Mouse (Mus musculus) heart, embryonic 10.5 days (tissue): Measurements from ENCODE around the gene Tedc1. TPM values are rescaled to one million over a fixed set of nuclear protein-coding genes. Genes with fewer than 3 reads are reported as not detected.
"Not testable (repeated sequence)": the region's sequence is repeated elsewhere in the genome, so short reads cannot be mapped to it uniquely, and the experiment has no call there.

Experiments used
- DNase-seq: peaks from one replicate; pipeline ENCODE4 v3.0.0-alpha.2; 2017; ENCODE audit warnings: low spot score
- H3K27ac ChIP-seq: fragments of 300-500 bp; sonication (generic); 2 replicates; pipeline ENCODE4 v1.5.1; 2016; ENCODE audit warnings: mild to moderate bottlenecking
- H3K27me3 ChIP-seq: fragments of 300-500 bp; sonication (generic); 2 replicates; pipeline ENCODE4 v1.6.1; 2016; ENCODE audit warnings: mild to moderate bottlenecking; ENCODE audit not compliant: poor library complexity, insufficient read depth, severe bottlenecking
- H3K36me3 ChIP-seq: fragments of 300-500 bp; sonication (generic); 2 replicates; pipeline ENCODE4 v1.6.1; 2016; ENCODE audit warnings: mild to moderate bottlenecking, moderate library complexity
- H3K4me1 ChIP-seq: fragments of 300-500 bp; sonication (generic); 2 replicates; pipeline ENCODE4 v1.6.1; 2016; ENCODE audit warnings: mild to moderate bottlenecking
- H3K4me3 ChIP-seq: fragments of 300-500 bp; sonication (generic); 2 replicates; pipeline ENCODE4 v1.5.1; 2016; ENCODE audit warnings: mild to moderate bottlenecking, moderate library complexity
- H3K9me3 ChIP-seq: fragments of 300-500 bp; sonication (generic); 2 replicates; pipeline ENCODE4 v1.6.1; 2016; ENCODE audit warnings: mild to moderate bottlenecking, moderate library complexity
- WGBS: fragments of 180-500 bp; shearing (Covaris S2); methylation state at CpG from one replicate; pipeline ENCODE4 v1.1.7; 2016; 5-methylcytosine and 5-hydroxymethylcytosine counted together
- polyA plus RNA-seq: library from polyadenylated mRNA; unstranded; fragments of >200 nt; fragmentation: Nextera tagmentation; extraction: Ambion mirVana; gene quantifications from 2 replicates; pipeline ENCODE4 v1.2.1, GENCODE M21; 2016

Gene Tedc1
- polyA plus RNA-seq, 1 experiment from 2014 or later: 32.7 TPM

GRCm38 (mm10) chr12:113176960-113177725 is 20.9 kb downstream of the Tedc1 start:
- DNase-seq: no peak
- Histone ChIP-seq H3K27ac (no peak overlapping the region), H3K36me3 (no peaks in the 10 kb centered on the region), H3K4me3 (no peak overlapping the region), H3K4me1 (no peaks in the 10 kb centered on the region), H3K9me3 (no peaks in the 10 kb centered on the region), H3K27me3 (no peaks in the 10 kb centered on the region)
- 82% methylated on average over 18 of the region's 18 CpGs for WGBS

DNA sequence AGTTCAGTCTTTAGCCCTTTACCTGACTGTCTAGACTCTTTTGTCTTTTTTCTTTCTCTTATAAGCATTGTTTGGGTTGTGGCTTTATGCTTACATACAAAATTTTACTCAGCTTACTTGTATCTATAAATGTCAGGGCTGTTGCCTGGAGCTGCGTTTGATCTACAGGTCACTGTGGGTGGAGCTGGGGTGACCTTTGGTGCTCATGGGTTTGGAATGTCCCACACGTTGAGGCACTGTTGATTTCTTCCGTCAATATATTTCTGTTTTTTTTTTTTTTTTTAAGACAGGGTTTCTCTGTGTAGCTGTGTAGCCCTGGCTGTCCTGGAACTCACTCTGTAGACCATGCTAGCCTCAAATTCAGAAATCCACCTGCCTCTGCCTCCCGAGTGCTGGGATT is 24.8 kb downstream of the Tedc1 start:
- Histone ChIP-seq H3K9me3 (no peaks in the 10 kb centered on the region), H3K4me3 (no peak overlapping the region), H3K27me3 (peaks cover 24% of the 10 kb centered on the region), H3K36me3 (no peaks in the 10 kb centered on the region), H3K27ac (no peak overlapping the region), H3K4me1 (peaks cover 9% of the 10 kb centered on the region)
- 55% methylated on average over 4 of the region's 4 CpGs for WGBS
- DNase-seq: no peak

GRCm38 (mm10) chr12:113184945-113185344 is 28.7 kb downstream of the Tedc1 start:
- no peaks in the 10 kb centered on the region for H3K9me3 ChIP-seq
- H3K4me1 ChIP-seq: peaks cover 30% of the 10 kb centered on the region
- no peaks in the 10 kb centered on the region for H3K36me3 ChIP-seq
- no peak for DNase-seq
- peaks cover 60% of the 10 kb centered on the region for H3K27me3 ChIP-seq
- 61% methylated on average over 5 of the region's 5 CpGs for WGBS
- no peak overlapping the region for H3K27ac ChIP-seq
- no peak overlapping the region for H3K4me3 ChIP-seq

- Histone ChIP-seq H3K4me1 (peaks cover 30% of the 10 kb centered on the region), H3K27me3 (peaks cover 67% of the 10 kb centered on the region), H3K4me3 (peak within 1 kb of the TSS; percentile 73), H3K9me3 (no peaks in the 10 kb centered on the region), H3K27ac (peak within 1 kb of the TSS; percentile 62), H3K36me3 (no peaks in the 10 kb centered on the region)
- DNase-seq: no peak
- WGBS: 2% methylated on average over 63 of the region's 63 CpGs
These were observed 29.4 kb downstream of the Tedc1 start, which contains the start of gene Tmem121 for GRCm38 (mm10) chr12:113185442-113186291. Gene Tmem121 (plus strand): TSS chr12:113185930.

GRCm38 (mm10) chr12:113186326-113187010 is 30.2 kb downstream of the Tedc1 start:
- Histone ChIP-seq H3K9me3 (no peaks in the 10 kb centered on the region), H3K4me3 (peak overlapping the region; percentile 73), H3K27me3 (peaks cover 67% of the 10 kb centered on the region), H3K36me3 (no peaks in the 10 kb centered on the region), H3K4me1 (peaks cover 30% of the 10 kb centered on the region), H3K27ac (no peak overlapping the region)
- DNase-seq: no peak
- whole genome bisulfite sequencing: 44% methylated on average over 12 of the region's 12 CpGs

DNA sequence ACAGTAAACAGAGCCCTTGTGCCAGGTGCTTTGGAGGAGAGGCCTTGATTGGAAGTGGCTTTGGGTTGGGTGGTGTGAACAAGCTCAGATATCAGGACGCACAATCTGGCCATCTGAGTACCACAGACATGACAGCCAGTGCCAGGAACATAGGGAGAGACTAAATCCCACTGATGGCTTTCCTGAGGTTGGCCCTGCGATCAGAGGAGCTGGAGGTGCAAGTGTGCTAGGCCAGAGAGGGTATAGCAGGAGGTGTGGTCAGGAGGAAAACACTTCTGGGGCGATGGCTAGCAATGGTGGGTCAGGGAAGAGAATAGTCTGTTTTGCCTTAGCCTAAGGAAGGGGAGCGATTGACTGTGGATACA is 30.8 kb downstream of the Tedc1 start:
- DNase-seq: no peak
- Histone ChIP-seq H3K4me1 (peaks cover 30% of the 10 kb centered on the region), H3K27me3 (peaks cover 67% of the 10 kb centered on the region), H3K36me3 (no peaks in the 10 kb centered on the region), H3K4me3 (peak overlapping the region; percentile 59), H3K27ac (no peak overlapping the region), H3K9me3 (no peaks in the 10 kb centered on the region)
- 46% methylated on average over 4 of the region's 4 CpGs for WGBS

DNA sequence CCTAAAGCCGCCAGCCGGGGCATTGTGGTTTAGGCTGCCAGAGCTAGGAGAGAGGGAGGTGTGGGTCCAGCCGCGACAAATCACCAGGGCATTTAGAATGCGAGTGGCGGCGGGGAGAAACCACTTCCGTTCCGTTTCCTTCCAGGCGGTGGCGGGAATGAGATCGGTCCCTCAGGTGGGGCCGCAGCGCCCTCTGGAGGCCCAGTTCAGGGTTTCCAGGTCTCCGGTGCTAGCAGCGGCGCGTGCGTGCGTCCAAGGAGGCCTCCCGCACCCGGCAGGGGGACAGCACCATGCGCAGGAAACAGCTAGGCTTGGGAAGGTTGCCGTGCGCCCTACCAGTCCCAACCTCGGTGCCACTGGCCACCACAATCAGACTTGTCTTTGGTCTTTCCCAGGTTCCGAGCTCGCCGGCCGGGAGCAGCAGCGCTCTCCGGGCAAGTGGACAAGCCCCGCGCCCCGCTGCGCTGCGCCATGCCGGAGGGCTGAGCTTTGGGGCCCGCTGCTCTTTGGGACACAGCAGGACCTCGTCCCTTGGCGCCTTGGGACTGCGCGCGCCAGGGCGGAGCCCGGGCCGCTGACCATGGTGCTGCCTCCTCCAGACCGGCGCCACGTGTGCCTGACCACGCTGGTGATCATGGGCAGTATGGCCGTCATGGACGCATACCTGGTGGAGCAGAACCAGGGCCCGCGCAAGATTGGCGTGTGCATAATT is 31.5 kb downstream of the Tedc1 start:
- WGBS: 1% methylated on average over 55 of the region's 56 CpGs
- H3K27me3 ChIP-seq: peaks cover 67% of the 10 kb centered on the region
- H3K4me1 ChIP-seq: peaks cover 30% of the 10 kb centered on the region
- no peaks in the 10 kb centered on the region for H3K9me3 ChIP-seq
- H3K4me3 ChIP-seq: peak overlapping the region; percentile 59
- H3K27ac ChIP-seq: no peak overlapping the region
- DNase-seq: peak; percentile 88
- H3K36me3 ChIP-seq: no peaks in the 10 kb centered on the region

DNA sequence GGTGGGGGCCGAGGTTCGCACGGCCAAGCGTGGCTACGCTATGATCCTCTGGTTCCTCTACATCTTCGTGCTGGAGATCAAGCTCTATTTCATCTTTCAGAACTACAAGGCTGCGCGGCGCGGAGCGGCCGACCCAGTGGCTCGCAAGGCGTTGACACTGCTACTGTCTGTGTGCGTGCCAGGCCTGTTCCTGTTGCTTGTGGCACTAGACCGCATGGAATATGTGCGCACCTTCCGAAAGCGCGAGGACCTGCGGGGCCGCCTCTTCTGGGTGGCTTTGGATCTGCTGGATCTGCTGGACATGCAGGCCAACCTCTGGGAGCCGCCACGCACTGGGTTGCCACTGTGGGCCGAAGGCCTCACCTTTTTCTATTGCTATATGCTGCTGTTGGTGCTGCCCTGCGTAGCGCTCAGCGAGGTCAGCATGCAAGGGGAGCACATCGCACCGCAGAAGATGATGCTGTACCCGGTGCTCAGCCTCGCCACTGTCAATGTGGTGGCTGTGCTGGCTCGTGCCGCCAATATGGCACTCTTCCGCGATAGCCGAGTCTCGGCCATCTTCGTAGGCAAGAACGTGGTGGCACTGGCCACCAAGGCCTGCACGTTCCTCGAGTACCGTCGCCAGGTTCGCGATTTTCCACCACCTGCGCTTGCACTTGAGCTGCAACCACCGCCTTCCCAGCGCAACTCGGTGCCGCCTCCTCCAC is 32.3 kb downstream of the Tedc1 start:
- Histone ChIP-seq H3K9me3 (no peaks in the 10 kb centered on the region), H3K27ac (no peak overlapping the region), H3K36me3 (no peaks in the 10 kb centered on the region), H3K4me1 (peaks cover 30% of the 10 kb centered on the region), H3K27me3 (peaks cover 67% of the 10 kb centered on the region), H3K4me3 (peak overlapping the region; percentile 59)
- no peak for DNase-seq
- 78% methylated on average over 51 of the region's 51 CpGs for WGBS

DNA sequence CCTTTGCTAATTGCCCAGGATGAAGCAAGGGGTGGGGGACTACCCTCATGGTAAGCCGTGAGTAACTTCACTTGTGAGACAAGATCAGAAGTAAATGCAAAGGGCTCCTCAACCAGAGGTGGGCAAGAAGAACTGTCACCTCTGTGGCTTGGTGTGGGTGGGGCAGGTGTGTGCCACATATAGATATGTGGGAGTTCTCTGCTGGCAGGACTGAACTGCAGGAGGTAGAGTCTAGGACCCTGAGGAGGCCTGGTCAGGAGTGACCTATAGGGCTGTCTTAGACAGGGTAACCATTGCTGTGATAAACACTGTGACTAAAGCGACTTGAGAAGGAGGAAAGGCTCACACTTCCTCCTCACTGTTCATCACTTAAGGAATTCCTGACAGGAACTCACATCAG is 37.2 kb downstream of the Tedc1 start:
- Histone ChIP-seq H3K36me3 (no peaks in the 10 kb centered on the region), H3K27ac (no peak overlapping the region), H3K4me3 (no peak overlapping the region), H3K4me1 (no peaks in the 10 kb centered on the region), H3K27me3 (peaks cover 18% of the 10 kb centered on the region), H3K9me3 (0 out of 2 replicates have a peak, but pooled peaks cover 4% of the 10 kb centered on the region)
- DNase-seq: no peak
- 56% methylated on average over 2 of the region's 2 CpGs for WGBS

DNA sequence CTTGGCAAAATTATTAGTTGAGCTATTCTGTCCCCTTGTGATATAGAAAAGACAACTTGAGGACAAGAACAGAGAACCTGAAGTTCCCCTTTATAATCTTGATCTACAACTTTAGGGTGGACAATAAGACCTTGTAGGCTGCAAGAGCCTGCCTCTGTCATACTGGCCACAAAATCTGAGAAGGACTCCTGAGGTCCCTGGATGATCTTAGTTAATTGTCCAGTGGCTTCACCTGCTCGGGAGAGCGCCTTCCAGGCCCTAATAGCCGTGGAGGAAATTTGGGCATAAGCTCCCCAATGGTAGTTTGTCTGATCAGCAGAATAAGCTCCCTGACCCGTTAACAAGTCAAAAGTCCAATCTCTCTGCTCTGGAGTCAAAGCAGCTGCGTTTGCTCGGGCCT is 42.9 kb downstream of the Tedc1 start:
- H3K36me3 ChIP-seq, DNase-seq, H3K4me3 ChIP-seq, H3K27me3 ChIP-seq, H3K27ac ChIP-seq, H3K4me1 ChIP-seq, H3K9me3 ChIP-seq: not testable (repeated sequence)
- 92% methylated on average over 3 of the region's 6 CpGs for WGBS

GRCm38 (mm10) chr12:113201301-113201700 is 45.1 kb downstream of the Tedc1 start:
- 81% methylated on average over 4 of the region's 4 CpGs for WGBS
- Histone ChIP-seq H3K9me3 (peaks cover 5% of the 10 kb centered on the region; the same call in 1 of the 2 replicates), H3K36me3 (no peaks in the 10 kb centered on the region), H3K4me1 (no peaks in the 10 kb centered on the region), H3K27ac (no peak overlapping the region), H3K4me3 (no peak overlapping the region), H3K27me3 (no peaks in the 10 kb centered on the region)
- DNase-seq: no peak

- no peak for DNase-seq
- H3K27me3 ChIP-seq: no peaks in the 10 kb centered on the region
- no peaks in the 10 kb centered on the region for H3K36me3 ChIP-seq
- H3K4me1 ChIP-seq: no peaks in the 10 kb centered on the region
- H3K4me3 ChIP-seq: no peak overlapping the region
- H3K9me3 ChIP-seq: peaks cover 5% of the 10 kb centered on the region; the same call in 1 of the 2 replicates
- no peak overlapping the region for H3K27ac ChIP-seq
These were observed 45.8 kb downstream of the Tedc1 start for GRCm38 (mm10) chr12:113202008-113202407.
